Mouse (Mus musculus) G1E (cell line): ENCODE data around the gene Neurl1a. TPM values are rescaled to one million over a fixed set of nuclear protein-coding genes. Genes with fewer than 3 reads are reported as not detected.

Experiments used
- ATAC-seq: 2 replicates; pipeline ENCODE4 v1.8.0; 2016; ENCODE audit warnings: mild to moderate bottlenecking; ENCODE audit not compliant: insufficient number of reproducible peaks, poor library complexity, low FRiP score, severe bottlenecking; ENCODE audit errors: extremely low read depth
- DNase-seq: peaks from one replicate; pipeline ENCODE4 v3.0.0; 2012; ENCODE audit warnings: low spot score
- H3K27me3 ChIP-seq: 2 replicates; pipeline ENCODE4 v1.6.1; 2012; ENCODE audit warnings: mild to moderate bottlenecking, low read length, inconsistent platforms; ENCODE audit not compliant: insufficient read depth
- H3K36me3 ChIP-seq: replicated peaks from 2 replicates; pipeline ENCODE3; 2012; ENCODE audit warnings: mild to moderate bottlenecking, inconsistent platforms
- H3K4me1 ChIP-seq: 2 replicates; pipeline ENCODE4 v1.6.1; 2012; ENCODE audit warnings: low read depth, low read length, inconsistent platforms, mixed read lengths; ENCODE audit not compliant: insufficient read depth
- H3K4me3 ChIP-seq: 2 replicates; pipeline ENCODE4 v1.5.1; 2012; ENCODE audit warnings: low read depth, mild to moderate bottlenecking, inconsistent platforms, low read length, moderate library complexity, mixed read lengths
- H3K9me3 ChIP-seq: replicated peaks from 2 replicates; pipeline ENCODE4 v1.6.1; 2012; ENCODE audit warnings: inconsistent platforms
- CTCF ChIP-seq: IDR thresholded peaks from 2 replicates; pipeline ENCODE4 v1.5.1; 2012; ENCODE audit warnings: low read depth, low read length, inconsistent platforms, mixed read lengths
- GATA1 ChIP-seq: IDR thresholded peaks from 2 replicates; pipeline ENCODE4 v1.6.1; 2012; ENCODE audit warnings: borderline replicate concordance, low read length, inconsistent platforms, mixed read lengths
- GATA2 ChIP-seq: IDR thresholded peaks from 2 replicates; pipeline ENCODE4 v1.6.1; 2012; ENCODE audit warnings: low read depth, low read length, inconsistent platforms, borderline replicate concordance
- POLR2AphosphoS5 ChIP-seq: IDR thresholded peaks from 2 replicates; pipeline ENCODE4 v1.6.1; 2012; ENCODE audit warnings: low read depth, low read length, inconsistent platforms; ENCODE audit not compliant: insufficient replicate concordance
- TAL1 ChIP-seq: conservative IDR thresholded peaks from 2 replicates; pipeline ENCODE4 v1.6.1; 2012; ENCODE audit warnings: low read depth, low read length, inconsistent platforms, mixed read lengths
- polyA plus RNA-seq: library from polyadenylated mRNA; stranded (reverse); fragments of >175 nt; gene quantifications from 2 replicates; pipeline ENCODE4 v1.2.3, GENCODE M21; 2012
- total RNA-seq, 2 experiments: library from RNA; stranded (forward) in 1 of 2; stranded (reverse) in 1 of 2; fragments of 200-1000 nt in 1 of 2; fragments of >200 nt in 1 of 2; fragmentation: Nextera tagmentation in 1 of 2; gene quantifications; 2 replicates each; pipeline ENCODE4 v1.2.3; 2014 to 2017

Gene Neurl1a
- total and polyA plus RNA-seq, 3 experiments = 0.05 TPM; not detected in 2

DNA sequence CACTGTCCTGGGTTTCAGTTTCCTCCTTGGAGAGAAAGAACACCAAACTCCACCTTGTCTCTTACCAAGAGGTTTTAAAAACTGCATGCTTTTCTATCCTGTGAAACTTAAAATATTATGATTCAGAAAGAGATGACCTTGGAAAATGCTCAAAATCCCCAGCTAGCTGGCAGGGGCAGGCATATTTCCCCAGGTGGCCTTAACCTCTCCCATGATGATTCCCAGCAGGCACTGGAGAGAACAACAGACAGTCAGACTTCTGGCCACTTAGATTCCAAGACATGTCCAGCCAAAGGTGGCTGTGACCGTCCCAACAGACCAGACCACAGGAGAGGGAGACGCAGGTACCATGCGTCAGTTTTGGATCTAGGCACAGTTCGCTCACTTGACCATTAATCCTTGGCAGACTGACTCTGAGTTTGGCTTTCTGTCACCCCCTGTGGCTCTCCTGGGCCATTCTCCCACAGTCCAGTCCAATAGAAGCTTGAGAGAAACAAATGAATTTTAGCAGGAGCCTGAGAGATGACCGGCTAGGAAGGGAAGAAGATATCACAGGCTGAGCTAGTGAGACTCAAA is 125.6 kb downstream of the Neurl1a start:
- Histone ChIP-seq H3K27me3 (peaks cover under 1% of the 10 kb centered on the region; the same call in 1 of the 2 replicates), H3K4me1 (no peaks in the 10 kb centered on the region), H3K4me3 (no peak overlapping the region), H3K9me3 (no peaks in the 10 kb centered on the region), H3K36me3 (no peaks in the 10 kb centered on the region)
- DNase-seq (no peak), ATAC-seq (no peak)
- no peak for TF ChIP-seq POLR2AphosphoS5
- TF ChIP-seq GATA1 = no peak
- TF ChIP-seq CTCF = no peak
- TF ChIP-seq TAL1 = no peak
- no peak for TF ChIP-seq GATA2

DNA sequence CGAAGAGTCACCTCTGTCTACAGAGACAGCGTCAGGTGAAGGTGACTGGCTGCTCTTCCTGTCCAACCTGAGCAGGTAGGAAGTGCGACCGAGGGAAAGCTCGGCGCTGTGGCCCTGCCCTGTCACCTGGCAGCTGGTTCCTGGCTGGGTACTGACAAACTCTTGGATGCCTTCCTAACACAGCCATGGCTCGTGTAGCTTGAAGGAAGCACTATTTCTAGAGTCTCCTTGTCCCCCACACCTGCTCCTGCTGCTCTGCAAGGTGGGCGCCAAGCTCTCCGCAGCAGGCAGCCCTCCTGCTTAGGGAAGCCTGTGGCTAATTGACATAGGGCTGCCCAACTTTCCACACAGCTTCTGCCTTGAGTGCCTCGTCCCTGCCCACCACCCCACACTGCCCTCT is 126.8 kb downstream of the Neurl1a start:
- H3K9me3 ChIP-seq = no peaks in the 10 kb centered on the region
- TF ChIP-seq POLR2AphosphoS5 (no peak), GATA2 (no peak), CTCF (no peak), GATA1 (no peak)
- ATAC-seq (no peak), DNase-seq (no peak)
- no peaks in the 10 kb centered on the region for H3K4me1 ChIP-seq
- H3K27me3 ChIP-seq = no peaks in the 10 kb centered on the region
- H3K36me3 ChIP-seq = no peaks in the 10 kb centered on the region
- H3K4me3 ChIP-seq = no peak overlapping the region

DNA sequence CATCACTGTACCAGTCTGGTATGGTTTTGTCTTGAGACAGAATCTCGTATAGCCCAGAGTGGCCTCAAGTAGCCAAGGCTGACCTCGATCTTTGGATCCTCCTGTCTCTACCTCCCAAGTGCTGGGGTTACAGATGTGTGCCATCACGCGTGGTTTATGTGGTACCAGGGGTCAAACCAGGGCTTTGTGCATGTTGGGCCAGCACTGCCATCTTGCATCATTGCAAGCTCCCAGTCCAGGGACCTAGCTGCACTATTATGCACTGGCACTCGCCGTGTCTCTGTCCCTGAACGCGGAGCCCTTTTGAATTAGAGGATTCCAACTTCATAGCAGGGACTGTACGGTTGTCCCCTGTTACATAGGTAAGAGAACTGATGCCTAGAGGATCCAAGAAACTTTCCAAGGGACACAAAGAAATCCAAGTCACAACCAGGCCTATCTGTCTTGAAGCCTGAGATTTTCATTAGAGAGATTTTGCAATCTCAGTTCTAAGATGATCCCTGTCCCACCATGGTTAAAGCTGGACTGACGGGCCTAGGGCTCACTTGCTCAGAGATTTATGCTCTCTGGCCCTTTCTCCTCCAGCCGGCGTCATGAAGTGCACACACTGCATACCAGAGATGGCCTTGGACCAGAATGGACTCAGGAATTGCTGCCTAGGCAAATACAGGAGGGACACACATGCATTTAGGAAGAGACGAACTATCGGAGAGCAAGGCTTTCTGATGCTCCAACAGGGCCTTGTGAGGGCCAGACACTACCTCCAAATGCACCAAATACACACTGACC is 127.7 kb downstream of the Neurl1a start:
- TF ChIP-seq TAL1 (no peak), POLR2AphosphoS5 (no peak), GATA1 (no peak), CTCF (no peak), GATA2 (no peak)
- DNase-seq (no peak), ATAC-seq (no peak)
- Histone ChIP-seq H3K36me3 (no peaks in the 10 kb centered on the region), H3K27me3 (0 out of 2 replicates have a peak, but pooled peaks cover 2% of the 10 kb centered on the region), H3K9me3 (no peaks in the 10 kb centered on the region), H3K4me3 (no peak overlapping the region), H3K4me1 (no peaks in the 10 kb centered on the region)

DNA sequence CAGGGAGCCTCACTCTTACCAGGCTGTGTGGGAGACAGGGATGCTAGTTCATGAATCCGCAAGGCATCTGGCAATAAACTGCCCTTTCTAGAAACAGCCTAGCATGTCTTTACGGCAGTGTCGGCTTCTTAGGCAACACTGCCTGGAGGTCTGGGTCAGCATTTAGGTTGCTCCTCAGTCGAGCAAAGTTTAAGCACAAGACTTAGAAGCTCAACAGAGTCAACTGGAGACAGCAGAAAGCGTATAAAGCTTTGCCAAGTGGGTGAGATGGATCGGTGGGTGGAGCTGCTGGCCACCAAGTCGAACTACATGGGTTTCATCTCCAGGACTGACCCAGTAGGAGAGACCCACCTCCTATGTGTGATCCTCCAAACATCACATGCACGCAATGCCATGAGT is 128.3 kb downstream of the Neurl1a start:
- TF ChIP-seq GATA1 (no peak), GATA2 (no peak), POLR2AphosphoS5 (no peak), CTCF (no peak), TAL1 (no peak)
- H3K4me3 ChIP-seq = no peak overlapping the region
- H3K9me3 ChIP-seq = no peaks in the 10 kb centered on the region
- no peak for DNase-seq
- H3K27me3 ChIP-seq = 0 out of 2 replicates have a peak, but pooled peaks cover 2% of the 10 kb centered on the region
- no peak for ATAC-seq
- H3K36me3 ChIP-seq = no peaks in the 10 kb centered on the region
- H3K4me1 ChIP-seq = no peaks in the 10 kb centered on the region

Other genes starting within 250 kb of the Neurl1a start
- gene Ina, start 164.1 kb upstream of the Neurl1a start, total RNA-seq (2014; fragmentation: Nextera tagmentation) = not detected in 2 replicates
- gene Ina, start 164.1 kb upstream of the Neurl1a start, total RNA-seq (2017) = 0.11 and 0.12 TPM in 2 replicates
- gene Ina, start 164.1 kb upstream of the Neurl1a start, polyA plus RNA-seq = not detected in 2 replicates
- gene Nt5c2, start 163.7 kb upstream of the Neurl1a start, total RNA-seq (2014; fragmentation: Nextera tagmentation) = 148 TPM in 2 replicates
- 136 and 158 TPM in 2 replicates for gene Nt5c2, start 163.7 kb upstream of the Neurl1a start, total RNA-seq (2017)
- 7.2 and 17.0 TPM in 2 replicates for gene Nt5c2, start 163.7 kb upstream of the Neurl1a start, polyA plus RNA-seq
- gene Pcgf6, start 127.9 kb upstream of the Neurl1a start, total RNA-seq (2014; fragmentation: Nextera tagmentation) = 22.7 and 25.9 TPM in 2 replicates
- 16.9 and 18.1 TPM in 2 replicates for gene Pcgf6, start 127.9 kb upstream of the Neurl1a start, total RNA-seq (2017)
- 14.7 and 16.6 TPM in 2 replicates for gene Pcgf6, start 127.9 kb upstream of the Neurl1a start, polyA plus RNA-seq
- 18.1 and 23.0 TPM in 2 replicates for gene Taf5, start 111.1 kb upstream of the Neurl1a start, total RNA-seq (2014; fragmentation: Nextera tagmentation)
- 22.0 and 22.6 TPM in 2 replicates for gene Taf5, start 111.1 kb upstream of the Neurl1a start, total RNA-seq (2017)
- 7.4 and 10.1 TPM in 2 replicates for gene Taf5, start 111.1 kb upstream of the Neurl1a start, polyA plus RNA-seq
- 144 and 195 TPM in 2 replicates for gene Usmg5, start 88.2 kb upstream of the Neurl1a start, total RNA-seq (2014; fragmentation: Nextera tagmentation)
- 1,057 and 1,170 TPM in 2 replicates for gene Usmg5, start 88.2 kb upstream of the Neurl1a start, total RNA-seq (2017)
- 15.0 and 27.1 TPM in 2 replicates for gene Usmg5, start 88.2 kb upstream of the Neurl1a start, polyA plus RNA-seq
- gene Pdcd11, start 88.1 kb upstream of the Neurl1a start, total RNA-seq (2014; fragmentation: Nextera tagmentation) = 27.2 and 27.5 TPM in 2 replicates
- 29.3 and 30.9 TPM in 2 replicates for gene Pdcd11, start 88.1 kb upstream of the Neurl1a start, total RNA-seq (2017)
- 32.9 and 37.5 TPM in 2 replicates for gene Pdcd11, start 88.1 kb upstream of the Neurl1a start, polyA plus RNA-seq
- gene Calhm2, start 40.5 kb upstream of the Neurl1a start, total RNA-seq (2014; fragmentation: Nextera tagmentation) = not detected in 2 replicates
- gene Calhm2, start 40.5 kb upstream of the Neurl1a start, total RNA-seq (2017) = 0.17 and 0.44 TPM in 2 replicates
- 0.07 and 0.08 TPM in 2 replicates for gene Calhm2, start 40.5 kb upstream of the Neurl1a start, polyA plus RNA-seq
- not detected in 2 replicates for gene Calhm1, start 34.6 kb upstream of the Neurl1a start, total RNA-seq (2014; fragmentation: Nextera tagmentation)
- not detected in 2 replicates for gene Calhm1, start 34.6 kb upstream of the Neurl1a start, total RNA-seq (2017)
- not detected in 2 replicates for gene Calhm1, start 34.6 kb upstream of the Neurl1a start, polyA plus RNA-seq
- gene Calhm3, start 21.1 kb upstream of the Neurl1a start, total RNA-seq (2014; fragmentation: Nextera tagmentation) = not detected in 2 replicates
- gene Calhm3, start 21.1 kb upstream of the Neurl1a start, total RNA-seq (2017) = 0.16 TPM in 1 of 2 replicates, not detected in the other
- not detected in 2 replicates for gene Calhm3, start 21.1 kb upstream of the Neurl1a start, polyA plus RNA-seq